Mouse (Mus musculus) myocyte (in vitro differentiated cells): Measurements from ENCODE around the gene Cacna2d3.

Source experiments
- CEBPB ChIP-seq: IDR thresholded peaks from 2 replicates; pipeline ENCODE4 v1.6.1; 2011; ENCODE audit warnings: mild to moderate bottlenecking, moderate library complexity; ENCODE audit not compliant: poor library complexity, insufficient read depth, severe bottlenecking
- E2F4 ChIP-seq: IDR thresholded peaks from one replicate; pipeline ENCODE4 v1.6.1; 2011; ENCODE audit warnings: mild to moderate bottlenecking, control low read depth, moderate library complexity; ENCODE audit not compliant: insufficient read depth
- MYOG ChIP-seq, 3 experiments: IDR thresholded peaks; one replicate each; pipeline ENCODE4 v1.6.1; 2011; ENCODE audit warnings: control low read depth in 2 of 3, low read depth in 2 of 3, mild to moderate bottlenecking in 2 of 3; ENCODE audit not compliant: insufficient read length in 2 of 3, control insufficient read depth in 1 of 3, insufficient read depth in 1 of 3
- POLR2A ChIP-seq: IDR thresholded peaks from one replicate; pipeline ENCODE4 v1.6.1; 2011; ENCODE audit warnings: low read depth, mild to moderate bottlenecking, control low read depth, moderate library complexity; ENCODE audit not compliant: insufficient read length
- SRF ChIP-seq: IDR thresholded peaks from one replicate; pipeline ENCODE4 v1.6.1; 2011; ENCODE audit warnings: low read depth; ENCODE audit not compliant: control insufficient read depth, insufficient read length
- TCF12 ChIP-seq: IDR thresholded peaks from one replicate; pipeline ENCODE4 v1.6.1; 2011; ENCODE audit warnings: mild to moderate bottlenecking, control low read depth; ENCODE audit not compliant: poor library complexity, insufficient read depth, severe bottlenecking

DNA sequence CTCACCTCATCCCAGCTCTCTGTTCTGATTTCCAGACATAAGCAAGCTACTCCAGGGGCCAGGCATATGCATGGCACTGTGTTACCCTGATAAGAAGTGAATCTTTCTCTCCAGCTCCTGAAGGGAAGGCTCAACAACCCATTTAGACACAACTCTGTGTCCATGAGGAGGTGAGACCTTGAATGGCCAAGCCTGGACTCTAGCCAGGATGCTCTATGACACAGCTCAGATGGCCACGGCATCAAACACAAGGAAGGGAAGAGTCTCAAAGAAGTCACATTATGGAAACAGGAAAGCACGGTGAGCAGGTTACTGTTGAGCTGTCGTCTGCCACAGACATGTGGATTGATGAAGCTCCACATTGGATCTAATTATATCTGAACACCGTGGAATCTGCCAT is 128.8 kb downstream of the Cacna2d3 start:
- TF ChIP-seq MYOG (IDR thresholded peaks at IDR 0.05; ENCODE audit: control insufficient read depth in 1 of 3, insufficient read depth in 1 of 3, insufficient read length in 2 of 3, low read depth in 2 of 3) (no peak), CEBPB (no peak), TCF12 (no peak), POLR2A (no peak), E2F4 (no peak), SRF (no peak)
